Mouse (Mus musculus) right cerebral cortex, postnatal 10 days (tissue): ENCODE results near the gene Mab21l3.
"Not testable (repeated sequence)": the region's sequence is repeated elsewhere in the genome, so short reads cannot be mapped to it uniquely, and the experiment has no call there.

ENCODE experiments used
- DNase-seq, 2 experiments: peaks; one replicate each; pipeline ENCODE4 v3.0.0; 2021; ENCODE audit warnings: low spot score in 2 of 2

Gene Mab21l3

DNA sequence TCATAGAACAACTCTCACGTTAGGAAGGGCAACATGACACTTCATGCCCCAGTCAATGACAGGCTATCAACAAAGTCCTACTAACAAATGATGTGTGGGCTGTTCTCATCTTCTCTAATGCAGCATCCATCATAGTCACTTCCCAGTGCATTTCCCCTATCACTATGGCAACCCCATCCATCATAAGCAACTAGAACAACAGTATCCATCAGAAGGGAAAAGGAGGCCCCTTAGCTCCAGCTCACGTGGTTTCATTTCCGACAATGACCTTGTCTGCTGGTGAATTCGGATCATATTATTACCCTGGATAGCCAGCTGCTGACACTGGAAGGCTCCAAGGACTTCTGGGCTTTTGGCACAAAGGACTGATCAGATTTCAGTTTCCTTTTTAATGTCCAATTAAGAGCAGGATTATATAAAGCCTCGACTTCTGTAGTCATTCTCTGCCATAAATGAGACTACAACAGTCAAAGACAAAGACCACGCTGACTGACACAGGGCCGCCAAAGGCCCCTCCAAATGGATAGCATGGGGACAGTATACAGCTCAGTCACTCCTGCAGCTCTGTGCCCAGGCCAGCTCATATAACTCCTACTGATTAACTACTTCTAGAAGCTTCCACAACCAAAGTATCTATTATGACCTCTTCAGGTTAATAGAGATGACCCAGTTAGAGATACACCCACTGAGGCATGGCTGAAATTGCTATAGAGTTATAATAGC lies 6.2 kb downstream of the Mab21l3 start:
- DNase-seq: no peak

- DNase-seq: no peak
Measured at GRCm38 (mm10) chr3:101839327-101839726, 9.4 kb downstream of the Mab21l3 start.

GRCm38 (mm10) chr3:101836971-101837370 lies 11.8 kb downstream of the Mab21l3 start:
- no peak for DNase-seq

GRCm38 (mm10) chr3:101836532-101836931 lies 12.2 kb downstream of the Mab21l3 start:
- no peak for DNase-seq

DNA sequence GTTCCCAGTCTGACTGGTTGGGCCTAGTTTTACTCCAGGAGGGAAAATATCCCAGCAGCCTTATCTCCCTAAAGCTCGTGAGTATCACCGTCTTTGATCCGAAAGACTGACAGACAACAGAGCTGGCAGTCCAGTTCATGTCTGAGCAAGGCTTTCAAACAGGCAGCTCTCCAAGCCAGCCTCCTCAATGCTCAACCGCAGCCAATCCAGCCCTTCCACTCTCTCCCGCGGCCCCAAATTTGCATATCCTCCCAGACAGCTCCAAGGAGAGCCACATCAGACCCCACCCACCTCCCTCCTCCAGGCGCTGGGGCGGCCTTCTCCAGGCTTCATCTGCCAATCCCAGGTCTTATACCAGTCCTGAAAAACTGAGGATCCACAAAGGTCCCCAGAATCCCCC lies 12.7 kb downstream of the Mab21l3 start:
- DNase-seq: peak; percentile 74 to 76

DNA sequence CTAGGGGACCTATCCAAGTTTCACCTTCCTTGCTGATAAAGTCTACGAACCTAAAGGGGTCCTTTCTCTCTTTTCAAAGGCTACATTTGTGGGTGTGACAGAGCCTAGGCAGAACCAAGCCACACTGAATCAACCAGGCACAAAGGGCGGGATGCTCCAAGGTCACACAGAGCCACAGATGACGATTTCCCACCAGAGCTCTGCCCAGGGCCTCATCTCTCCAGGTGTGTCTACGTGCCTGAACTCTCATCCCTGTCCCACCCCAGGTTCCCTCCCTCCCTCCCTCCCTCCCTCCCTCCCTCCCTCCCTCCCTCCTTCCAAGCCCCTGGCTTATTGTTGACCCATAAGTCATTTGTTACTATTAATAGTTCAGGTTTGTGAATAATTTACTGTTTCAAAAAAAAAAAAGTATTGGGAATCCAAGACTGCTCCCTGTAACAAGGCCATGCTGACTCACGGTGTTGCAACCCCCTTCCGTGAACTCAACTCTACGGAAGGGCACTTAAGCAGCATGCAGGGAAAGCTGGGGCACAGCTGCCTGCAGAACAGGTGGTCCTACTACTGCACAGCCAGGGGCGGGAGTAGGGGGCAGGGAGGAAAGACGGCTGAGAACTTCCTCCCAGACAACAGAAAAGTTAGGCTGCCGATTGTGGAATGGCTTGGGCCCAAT lies 17.4 kb downstream of the Mab21l3 start:
- DNase-seq: no peak

GRCm38 (mm10) chr3:101829881-101830616 lies 18.7 kb downstream of the Mab21l3 start:
- no peak for DNase-seq

GRCm38 (mm10) chr3:101828595-101828994 lies 20.2 kb downstream of the Mab21l3 start:
- DNase-seq: no peak

DNA sequence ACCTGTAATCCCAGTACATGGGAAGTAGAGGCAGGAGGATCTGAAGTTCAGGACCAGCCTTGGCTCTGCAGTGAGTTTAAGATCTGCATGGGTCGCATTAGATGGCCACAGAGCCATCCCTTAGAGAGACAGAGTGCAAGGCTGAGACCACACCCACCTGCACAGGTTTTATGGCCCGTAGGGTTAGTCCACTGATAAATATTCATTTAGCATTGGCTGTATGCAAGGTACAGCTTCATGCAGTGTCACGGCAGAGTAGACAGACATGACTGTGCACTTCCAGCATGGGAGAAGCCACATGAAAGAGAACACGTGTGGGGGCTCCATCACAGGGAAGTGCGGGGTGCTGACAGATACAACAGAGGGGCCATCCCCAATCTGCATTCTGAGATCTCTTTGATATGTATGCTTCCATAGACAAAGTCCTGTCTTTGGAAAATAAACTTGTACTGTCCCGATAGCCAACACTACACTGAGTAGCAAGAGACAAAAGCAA lies 21.5 kb downstream of the Mab21l3 start:
- DNase-seq: no peak

DNA sequence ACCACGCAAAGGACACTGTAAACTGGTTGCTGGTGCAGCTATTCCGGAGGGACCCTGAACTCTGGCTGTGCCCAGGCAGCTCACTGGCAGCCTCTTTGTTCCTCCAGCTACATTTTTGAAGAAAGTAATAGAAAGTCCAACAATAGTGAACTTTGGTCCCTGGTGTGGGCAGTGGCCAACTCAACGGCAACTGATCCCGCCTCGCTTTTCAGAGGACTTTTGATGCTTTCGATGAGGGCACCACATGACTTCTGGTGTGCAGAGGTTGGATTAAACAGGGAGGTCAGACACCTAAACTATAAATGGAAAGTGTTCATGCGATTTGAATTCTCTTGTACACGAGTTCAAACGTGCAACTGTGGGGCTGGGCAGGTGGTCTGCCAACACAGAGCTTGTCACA lies 24.4 kb downstream of the Mab21l3 start:
- DNase-seq: no peak

GRCm38 (mm10) chr3:101822052-101822451 lies 26.7 kb downstream of the Mab21l3 start:
- DNase-seq: no peak

DNA sequence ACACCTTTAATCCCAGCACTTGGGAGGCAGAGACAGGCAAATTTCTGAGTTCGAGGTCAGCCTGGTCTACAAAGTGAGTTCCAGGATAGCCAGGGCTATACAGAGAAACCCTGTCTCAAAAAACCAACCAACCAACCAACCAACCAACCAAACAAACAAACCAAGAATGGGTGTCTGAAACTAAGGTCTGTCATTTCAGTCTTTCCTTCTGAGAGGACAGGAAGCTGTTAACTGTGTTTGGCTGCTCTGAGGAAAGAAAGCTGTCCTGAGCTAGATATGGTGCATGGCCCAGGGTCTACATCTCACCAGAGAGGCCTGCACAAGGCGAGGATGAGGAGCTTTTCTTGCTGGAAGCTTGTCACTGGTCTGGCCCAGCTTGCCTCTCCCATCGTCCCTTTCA lies 28.1 kb downstream of the Mab21l3 start:
- not testable (repeated sequence) for DNase-seq

DNA sequence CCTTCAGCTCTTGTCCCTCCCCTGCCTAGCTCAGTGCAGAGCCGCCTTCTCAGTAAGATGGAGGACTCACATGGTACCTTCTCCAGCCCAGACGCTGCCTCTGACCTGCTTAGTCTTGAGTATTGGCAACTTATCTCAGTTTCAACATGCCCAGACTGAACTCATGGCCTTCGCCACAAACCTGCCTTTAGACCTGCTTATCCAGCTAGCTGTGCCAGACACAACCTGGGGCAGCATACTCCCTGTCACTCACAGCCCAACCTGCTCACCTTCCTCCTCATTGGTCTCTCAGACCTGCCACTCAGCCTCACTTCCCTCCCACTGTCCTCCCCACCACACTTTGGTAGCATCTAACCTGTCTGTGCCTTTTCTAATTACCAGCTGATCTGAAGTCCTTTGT lies 32.8 kb downstream of the Mab21l3 start:
- no peak for DNase-seq

- no peak for DNase-seq
Measured at GRCm38 (mm10) chr3:101814790-101815189, 34.0 kb downstream of the Mab21l3 start.

GRCm38 (mm10) chr3:101812341-101812962 lies 36.3 kb downstream of the Mab21l3 start:
- peak; percentile 80 to 87 for DNase-seq

DNA sequence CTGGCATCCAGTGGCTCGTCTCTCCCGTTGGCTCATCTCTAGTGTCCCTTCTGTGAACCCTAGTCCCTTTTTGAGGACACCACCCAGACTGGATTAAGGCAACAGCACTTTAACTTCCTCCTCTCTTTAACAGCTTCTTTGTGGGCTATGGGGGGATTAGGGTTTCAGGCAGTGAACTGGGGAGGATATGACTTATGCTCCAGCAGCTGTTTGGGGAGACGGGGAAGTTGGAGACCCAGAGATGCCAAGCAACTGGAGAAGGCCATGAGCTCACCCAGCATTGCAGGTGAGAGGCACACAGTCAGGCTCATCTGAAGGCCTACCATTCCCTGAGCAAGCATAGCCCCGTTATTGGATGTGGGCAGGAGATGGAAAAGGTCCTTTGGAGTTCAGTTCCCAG lies 36.8 kb downstream of the Mab21l3 start:
- no peak for DNase-seq

GRCm38 (mm10) chr3:101807646-101808045 lies 41.1 kb downstream of the Mab21l3 start:
- no peak for DNase-seq

DNA sequence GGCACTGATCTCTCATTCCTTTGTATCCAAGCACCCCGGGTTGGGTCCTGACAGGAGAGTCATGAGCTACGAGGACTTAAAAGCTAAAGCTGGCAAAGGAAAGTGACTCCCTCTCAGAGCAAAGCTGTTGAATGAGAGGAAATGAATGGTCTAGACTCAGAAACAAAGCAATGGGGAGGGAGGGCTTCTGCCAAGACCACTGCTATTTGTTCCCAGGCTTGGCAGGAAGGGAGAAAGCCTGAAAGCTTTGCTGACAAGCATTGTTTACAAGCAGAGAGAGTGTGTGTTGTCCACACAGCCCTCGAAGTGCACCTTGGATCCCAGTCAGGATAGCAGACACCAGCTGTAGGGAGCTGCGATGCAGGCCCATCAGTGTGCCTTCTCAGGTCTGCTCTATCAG lies 41.8 kb downstream of the Mab21l3 start:
- DNase-seq: peak; percentile 54 to 68

- peak; percentile 88 to 91 for DNase-seq
Measured at GRCm38 (mm10) chr3:101806149-101806548, 42.6 kb downstream of the Mab21l3 start.

GRCm38 (mm10) chr3:101805562-101806004 lies 43.2 kb downstream of the Mab21l3 start:
- no peak for DNase-seq

GRCm38 (mm10) chr3:101804971-101805561 lies 43.7 kb downstream of the Mab21l3 start:
- no peak for DNase-seq

DNA sequence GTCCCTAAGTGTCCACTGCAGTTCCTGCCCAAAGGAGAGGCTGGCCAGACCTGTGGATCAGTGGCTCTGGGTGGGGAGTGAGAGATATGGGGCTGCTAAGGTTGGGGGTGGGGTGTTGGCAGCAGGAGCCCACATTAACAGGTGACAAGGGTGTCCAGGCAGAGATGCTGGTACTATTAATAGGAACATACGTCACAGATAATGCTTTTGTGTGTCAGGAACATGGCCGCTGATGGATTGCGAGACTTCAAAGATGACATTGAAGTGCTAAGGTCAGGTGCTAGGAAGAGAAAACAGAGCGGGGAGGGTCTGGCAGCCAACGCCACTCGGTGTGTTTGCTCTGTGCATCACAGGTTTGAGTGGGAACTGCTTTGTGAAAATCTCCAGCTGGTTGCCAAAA lies 44.4 kb downstream of the Mab21l3 start:
- no peak for DNase-seq
